Mouse (Mus musculus): ENCODE measurements around the gene Macrod2. TPM values are rescaled to one million over a fixed set of nuclear protein-coding genes. Genes with fewer than 3 reads are reported as not detected.

Macrod2 gene
- polyA plus RNA-seq, 1 experiment from 2014 or later, result 89.4 TPM

DNA sequence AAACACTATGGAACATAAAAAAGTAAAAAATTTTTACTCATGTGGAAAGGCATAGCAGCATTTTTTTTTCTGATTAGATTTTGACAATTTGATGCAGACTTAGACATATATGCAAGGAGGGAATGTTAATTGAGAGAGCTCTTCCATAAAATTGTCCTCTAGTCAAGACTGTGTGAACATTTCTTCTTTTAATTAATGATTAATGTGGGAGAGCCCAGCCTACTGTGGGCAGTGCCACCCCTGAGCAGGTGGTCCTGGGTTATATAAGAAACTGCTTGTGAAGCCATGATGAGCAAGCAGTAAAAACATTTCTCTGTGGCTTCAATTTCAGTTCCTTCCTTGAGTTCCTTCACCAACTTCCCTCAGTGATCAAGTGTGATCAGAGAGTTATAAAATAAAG, 730.5 kb downstream of the Macrod2 start:
- no peak for ATAC-seq (ENCODE audit: low FRiP score)
- Histone ChIP-seq H3K27me3 (replicated peaks) (no peaks in the 10 kb centered on the region), H3K27ac (replicated peaks) (no peak overlapping the region), H3K4me1 (no peaks in the 10 kb centered on the region), H3K9ac (replicated peaks) (no peak overlapping the region), H3K4me3 (replicated peaks) (no peak overlapping the region), H3K36me3 (no peaks in the 10 kb centered on the region), H3K9me3 (replicated peaks) (no peaks in the 10 kb centered on the region), H3K4me2 (no peak overlapping the region)

DNA sequence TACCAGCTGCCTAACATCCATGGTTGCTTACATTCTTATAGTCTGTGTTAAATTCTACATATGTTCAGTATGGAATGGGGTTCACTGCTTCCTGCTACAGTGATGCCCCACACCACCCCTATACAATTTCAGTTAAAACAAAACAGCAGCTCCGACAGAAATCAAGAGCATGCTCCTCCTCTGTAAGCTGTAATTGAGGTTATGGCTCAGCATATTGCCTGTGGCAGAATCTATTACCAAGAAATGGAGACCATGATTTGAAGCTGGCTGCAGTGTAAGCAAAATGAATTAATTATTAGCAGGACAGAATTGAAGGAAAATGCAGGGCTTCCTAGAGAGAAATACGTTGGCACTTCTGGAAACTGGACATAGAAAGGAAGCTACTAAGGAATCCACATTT, 747.2 kb downstream of the Macrod2 start:
- H3K4me2 ChIP-seq, result no peak overlapping the region
- H3K9ac ChIP-seq (replicated peaks), result no peak overlapping the region
- H3K27me3 ChIP-seq (replicated peaks), result no peaks in the 10 kb centered on the region
- H3K9me3 ChIP-seq (replicated peaks), result no peaks in the 10 kb centered on the region
- ATAC-seq (ENCODE audit: low FRiP score), result no peak
- H3K27ac ChIP-seq (replicated peaks), result no peak overlapping the region
- no peaks in the 10 kb centered on the region for H3K4me1 ChIP-seq
- no peaks in the 10 kb centered on the region for H3K36me3 ChIP-seq
- 38% methylated on average over 2 of the region's 2 CpGs for WGBS
- H3K4me3 ChIP-seq (replicated peaks), result no peak overlapping the region

DNA sequence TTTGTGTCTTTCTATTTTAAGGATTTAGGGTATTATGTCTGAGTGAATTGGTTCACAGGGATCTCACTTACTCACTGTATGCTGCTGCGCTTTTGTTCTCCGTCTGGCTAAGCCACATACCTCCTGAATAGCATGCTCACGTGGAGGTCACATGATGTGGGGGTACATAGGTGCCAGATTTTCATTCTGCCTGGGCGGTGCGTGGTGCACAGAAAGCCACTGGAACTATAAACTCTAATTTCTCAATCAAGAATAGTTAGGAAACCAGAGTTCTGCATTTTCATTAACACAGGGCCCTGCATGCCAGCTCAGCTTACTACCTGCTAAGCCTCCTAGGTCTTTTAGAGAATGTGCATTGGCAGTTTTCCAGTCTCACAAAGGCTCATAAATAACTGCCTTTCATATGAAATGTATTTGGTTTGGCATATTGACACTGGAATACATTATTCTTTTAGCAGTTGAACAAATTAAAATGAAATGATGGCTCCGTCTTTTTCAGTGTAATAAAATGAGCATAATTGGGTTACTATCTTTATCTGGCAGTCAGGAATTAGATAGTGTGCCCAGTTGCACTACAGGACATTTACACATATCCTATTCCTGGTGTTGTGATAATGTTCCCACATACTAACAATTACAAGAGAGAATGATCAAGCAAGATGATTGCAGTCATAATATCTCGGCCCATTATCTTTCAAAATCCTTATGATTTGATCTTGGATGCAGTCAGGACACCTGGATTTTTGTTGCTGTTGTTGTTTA, 757.1 kb downstream of the Macrod2 start:
- 57% methylated on average over 7 of the region's 7 CpGs for WGBS
- peak; percentile 57 for ATAC-seq (ENCODE audit: low FRiP score)
- H3K27ac ChIP-seq (replicated peaks), result peak overlapping the region; percentile 24; the same call in 1 of the 2 replicates

DNA sequence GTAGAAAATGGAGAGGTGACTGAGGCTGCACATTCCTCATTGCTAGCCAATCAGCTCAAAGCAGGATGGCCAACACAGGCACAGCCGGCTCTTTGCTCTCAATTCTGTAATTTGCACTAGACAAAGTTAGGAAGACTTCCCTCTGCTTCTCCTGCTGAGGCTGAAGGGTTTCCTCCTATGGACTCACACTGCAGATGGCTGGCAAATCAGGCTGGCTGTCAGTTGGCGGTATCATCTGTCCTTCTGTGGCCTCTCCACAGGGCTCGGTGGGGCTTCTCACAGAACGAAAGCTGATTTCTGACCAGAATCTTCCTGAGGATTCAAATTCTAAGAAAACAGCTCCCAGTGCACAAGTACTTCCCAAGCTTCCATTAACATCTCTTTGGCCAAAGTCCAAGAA, 760.9 kb downstream of the Macrod2 start:
- Histone ChIP-seq H3K36me3 (no peaks in the 10 kb centered on the region), H3K4me1 (peaks cover 17% of the 10 kb centered on the region), H3K4me2 (no peak overlapping the region), H3K9ac (replicated peaks) (no peak overlapping the region), H3K4me3 (replicated peaks) (no peak overlapping the region), H3K27ac (replicated peaks) (no peak overlapping the region), H3K9me3 (replicated peaks) (no peaks in the 10 kb centered on the region), H3K27me3 (replicated peaks) (no peaks in the 10 kb centered on the region)
- 72% methylated on average over 4 of the region's 4 CpGs for WGBS
- no peak for ATAC-seq (ENCODE audit: low FRiP score)

More for the DNA sequence above, 757.1 kb downstream of the Macrod2 start:
- H3K36me3 ChIP-seq, result no peaks in the 10 kb centered on the region
- no peak overlapping the region for H3K4me3 ChIP-seq (replicated peaks)
- H3K4me2 ChIP-seq, result no peak overlapping the region
- no peak overlapping the region for H3K9ac ChIP-seq (replicated peaks)
- no peaks in the 10 kb centered on the region for H3K9me3 ChIP-seq (replicated peaks)
- H3K4me1 ChIP-seq, result peaks cover 8% of the 10 kb centered on the region
- H3K27me3 ChIP-seq (replicated peaks), result no peaks in the 10 kb centered on the region

GRCm38 (mm10) chr2:141156979-141157593, 762.0 kb downstream of the Macrod2 start:
- no peak overlapping the region for H3K4me2 ChIP-seq
- no peak for ATAC-seq (ENCODE audit: low FRiP score)
- H3K4me1 ChIP-seq, result peaks cover 13% of the 10 kb centered on the region
- H3K4me3 ChIP-seq (replicated peaks), result no peak overlapping the region
- H3K27ac ChIP-seq (replicated peaks), result no peak overlapping the region
- H3K9ac ChIP-seq (replicated peaks), result no peak overlapping the region
- no peaks in the 10 kb centered on the region for H3K36me3 ChIP-seq
- no peaks in the 10 kb centered on the region for H3K27me3 ChIP-seq (replicated peaks)
- H3K9me3 ChIP-seq (replicated peaks), result no peaks in the 10 kb centered on the region
- WGBS, result 57% methylated on average over 7 of the region's 7 CpGs

DNA sequence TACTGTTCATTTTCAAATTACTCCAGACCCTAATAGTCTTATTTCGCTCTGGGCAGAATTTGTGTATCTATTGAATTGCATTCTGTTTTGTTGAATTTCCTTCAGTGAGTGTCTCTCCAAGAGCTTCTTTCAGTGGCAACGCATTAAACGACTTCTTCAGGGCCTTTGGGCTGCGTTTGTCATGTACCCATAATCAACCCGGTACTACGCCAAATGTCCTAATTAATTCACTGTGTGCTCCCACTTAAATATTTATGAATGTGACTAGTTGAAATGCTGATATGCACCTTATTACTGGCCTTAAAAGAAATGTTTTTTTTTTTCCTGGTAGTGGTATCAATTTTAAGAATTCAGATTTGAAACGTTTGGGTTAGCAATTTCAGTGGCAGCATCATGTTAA, 763.1 kb downstream of the Macrod2 start:
- no peak overlapping the region for H3K9ac ChIP-seq (replicated peaks)
- no peaks in the 10 kb centered on the region for H3K36me3 ChIP-seq
- no peak overlapping the region for H3K4me3 ChIP-seq (replicated peaks)
- H3K4me2 ChIP-seq, result no peak overlapping the region
- peaks cover 12% of the 10 kb centered on the region; the same call in 1 of the 2 replicates for H3K4me1 ChIP-seq
- 26% methylated on average over 7 of the region's 7 CpGs for WGBS
- no peaks in the 10 kb centered on the region for H3K9me3 ChIP-seq (replicated peaks)
- no peaks in the 10 kb centered on the region for H3K27me3 ChIP-seq (replicated peaks)
- H3K27ac ChIP-seq (replicated peaks), result no peak overlapping the region
- no peak for ATAC-seq (ENCODE audit: low FRiP score)

- Histone ChIP-seq H3K27ac (replicated peaks) (no peak overlapping the region), H3K9me3 (replicated peaks) (no peaks in the 10 kb centered on the region), H3K36me3 (no peaks in the 10 kb centered on the region), H3K4me1 (no peaks in the 10 kb centered on the region), H3K9ac (replicated peaks) (no peak overlapping the region), H3K27me3 (replicated peaks) (no peaks in the 10 kb centered on the region), H3K4me2 (no peak overlapping the region), H3K4me3 (replicated peaks) (no peak overlapping the region)
- 20% methylated on average over 4 of the region's 4 CpGs for WGBS
- ATAC-seq (ENCODE audit: low FRiP score), result no peak
These were observed 768.8 kb downstream of the Macrod2 start for GRCm38 (mm10) chr2:141163918-141164317.

GRCm38 (mm10) chr2:141169586-141169985, 774.5 kb downstream of the Macrod2 start:
- no peaks in the 10 kb centered on the region for H3K9me3 ChIP-seq (replicated peaks)
- H3K36me3 ChIP-seq, result no peaks in the 10 kb centered on the region

GRCm38 (mm10) chr2:141173167-141173566, 778.1 kb downstream of the Macrod2 start:
- Histone ChIP-seq H3K9me3 (replicated peaks) (no peaks in the 10 kb centered on the region), H3K27ac (replicated peaks) (no peak overlapping the region), H3K27me3 (replicated peaks) (no peaks in the 10 kb centered on the region), H3K4me1 (no peaks in the 10 kb centered on the region), H3K4me3 (replicated peaks) (no peak overlapping the region), H3K36me3 (no peaks in the 10 kb centered on the region), H3K9ac (replicated peaks) (no peak overlapping the region), H3K4me2 (no peak overlapping the region)
- WGBS, result 75% methylated on average over 1 of the region's 1 CpGs
- no peak for ATAC-seq (ENCODE audit: low FRiP score)

More at GRCm38 (mm10) chr2:141169586-141169985, 774.5 kb downstream of the Macrod2 start:
- Histone ChIP-seq H3K27ac (replicated peaks) (no peak overlapping the region), H3K27me3 (replicated peaks) (no peaks in the 10 kb centered on the region), H3K4me3 (replicated peaks) (no peak overlapping the region), H3K9ac (replicated peaks) (no peak overlapping the region), H3K4me1 (no peaks in the 10 kb centered on the region), H3K4me2 (no peak overlapping the region)
- WGBS, result 77% methylated on average over 3 of the region's 3 CpGs
- no peak for ATAC-seq (ENCODE audit: low FRiP score)

DNA sequence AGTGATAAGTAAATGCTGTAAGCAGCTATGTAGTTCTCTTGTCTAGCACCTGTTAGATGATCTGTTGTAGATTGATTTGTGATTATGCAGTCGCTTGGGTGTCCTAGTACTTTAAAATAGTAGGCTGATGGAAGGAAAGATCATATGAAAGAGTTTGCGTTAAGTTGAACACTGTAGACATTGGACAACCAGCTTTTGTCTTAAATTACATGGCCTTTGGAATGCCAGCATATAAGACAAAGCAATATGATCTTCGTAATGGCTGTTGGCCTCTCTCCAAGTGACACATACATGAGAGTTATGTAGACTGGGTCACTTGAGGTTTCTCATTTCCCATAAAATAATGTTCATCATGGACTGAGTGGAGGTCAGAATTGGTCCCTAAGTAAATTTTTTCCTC, 778.5 kb downstream of the Macrod2 start:
- H3K4me3 ChIP-seq (replicated peaks), result no peak overlapping the region
- H3K4me2 ChIP-seq, result no peak overlapping the region
- no peaks in the 10 kb centered on the region for H3K36me3 ChIP-seq
- H3K27me3 ChIP-seq (replicated peaks), result no peaks in the 10 kb centered on the region
- ATAC-seq (ENCODE audit: low FRiP score), result no peak
- H3K27ac ChIP-seq (replicated peaks), result no peak overlapping the region
- no peak overlapping the region for H3K9ac ChIP-seq (replicated peaks)
- no peaks in the 10 kb centered on the region for H3K9me3 ChIP-seq (replicated peaks)
- no peaks in the 10 kb centered on the region for H3K4me1 ChIP-seq
- WGBS, result 82% methylated on average over 3 of the region's 3 CpGs

DNA sequence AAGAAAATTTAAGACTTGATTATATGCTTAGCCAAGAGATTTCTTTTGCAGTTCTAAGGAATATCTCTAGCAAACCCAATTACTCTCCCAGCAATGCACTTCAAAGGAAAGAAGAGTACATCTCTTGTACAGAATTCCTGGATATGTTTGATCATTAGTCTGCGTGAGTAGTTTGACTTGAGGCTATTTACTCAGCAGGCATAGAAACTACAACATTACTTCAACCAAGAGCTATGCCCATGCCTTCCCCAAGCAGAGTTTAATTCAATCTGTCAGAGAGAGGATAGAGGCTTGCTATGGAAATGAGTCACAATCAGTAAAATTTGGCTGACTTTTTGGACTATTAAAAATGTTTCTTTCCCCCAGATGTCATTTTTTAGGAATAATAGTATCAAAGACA, 785.5 kb downstream of the Macrod2 start:
- Histone ChIP-seq H3K36me3 (no peaks in the 10 kb centered on the region), H3K27ac (replicated peaks) (no peak overlapping the region), H3K9ac (replicated peaks) (no peak overlapping the region), H3K4me3 (replicated peaks) (no peak overlapping the region), H3K4me1 (0 out of 2 replicates have a peak, but pooled peaks cover 2% of the 10 kb centered on the region), H3K27me3 (replicated peaks) (no peaks in the 10 kb centered on the region), H3K4me2 (no peak overlapping the region), H3K9me3 (replicated peaks) (no peaks in the 10 kb centered on the region)
- ATAC-seq (ENCODE audit: low FRiP score), result no peak
- WGBS, result 70% methylated on average over 1 of the region's 1 CpGs

- Histone ChIP-seq H3K27me3 (replicated peaks) (no peaks in the 10 kb centered on the region), H3K9me3 (replicated peaks) (no peaks in the 10 kb centered on the region), H3K4me3 (replicated peaks) (no peak overlapping the region), H3K36me3 (no peaks in the 10 kb centered on the region), H3K4me2 (no peak overlapping the region), H3K4me1 (0 out of 2 replicates have a peak, but pooled peaks cover 2% of the 10 kb centered on the region), H3K9ac (replicated peaks) (no peak overlapping the region), H3K27ac (replicated peaks) (no peak overlapping the region)
- WGBS, result 46% methylated on average over 5 of the region's 5 CpGs
- no peak for ATAC-seq (ENCODE audit: low FRiP score)
These were observed 787.1 kb downstream of the Macrod2 start for GRCm38 (mm10) chr2:141182034-141182759.
